Mouse (Mus musculus) Patski (cell line): ENCODE measurements around the gene Ift122. TPM values are rescaled to one million over a fixed set of nuclear protein-coding genes. Genes with fewer than 3 reads are reported as not detected.

Experiments used
- ATAC-seq: fragments of 100-300 bp; one replicate; pipeline ENCODE4 v1.8.0; 2021
- CTCF ChIA-PET: fragments of 350-600 bp; sonication (Branson Sonifier 250); formaldehyde crosslinking; loops from one replicate; lab custom pipeline; 2022; ENCODE audit warnings: inconsistent platforms; lab: Charles Lee
- POLR2A ChIA-PET: fragments of 350-600 bp; sonication (Branson Sonifier 250); formaldehyde crosslinking; loops from one replicate; lab custom pipeline; 2022; ENCODE audit warnings: antibody characterized with exemption, inconsistent platforms; lab: Charles Lee
- DNase-seq: peaks from one replicate; pipeline ENCODE4 v3.0.0-alpha.2; 2011; ENCODE audit warnings: low read depth, low spot score
- H3K27me3 ChIP-seq: fragments of 371-371 bp; one replicate; pipeline ENCODE4 v1.5.1; 2021
- CTCF ChIP-seq: fragments of 100-300 bp; IDR thresholded peaks from one replicate; pipeline ENCODE4 v1.5.1; 2021
- in situ Hi-C: fragments of 300-500 bp; cut with MboI; formaldehyde crosslinking; loops from 3 replicates; pipeline ENCODE4 v1.11.1; 2018; ENCODE audit warnings: low pct_unique_long_range_greater_than_20kb, mixed read lengths
- polyA plus RNA-seq: library from polyadenylated mRNA; unstranded; gene quantifications from one replicate; pipeline ENCODE4 v1.2.3, GENCODE M21; 2021

Gene Ift122
- polyA plus RNA-seq, result 41.6 TPM

DNA sequence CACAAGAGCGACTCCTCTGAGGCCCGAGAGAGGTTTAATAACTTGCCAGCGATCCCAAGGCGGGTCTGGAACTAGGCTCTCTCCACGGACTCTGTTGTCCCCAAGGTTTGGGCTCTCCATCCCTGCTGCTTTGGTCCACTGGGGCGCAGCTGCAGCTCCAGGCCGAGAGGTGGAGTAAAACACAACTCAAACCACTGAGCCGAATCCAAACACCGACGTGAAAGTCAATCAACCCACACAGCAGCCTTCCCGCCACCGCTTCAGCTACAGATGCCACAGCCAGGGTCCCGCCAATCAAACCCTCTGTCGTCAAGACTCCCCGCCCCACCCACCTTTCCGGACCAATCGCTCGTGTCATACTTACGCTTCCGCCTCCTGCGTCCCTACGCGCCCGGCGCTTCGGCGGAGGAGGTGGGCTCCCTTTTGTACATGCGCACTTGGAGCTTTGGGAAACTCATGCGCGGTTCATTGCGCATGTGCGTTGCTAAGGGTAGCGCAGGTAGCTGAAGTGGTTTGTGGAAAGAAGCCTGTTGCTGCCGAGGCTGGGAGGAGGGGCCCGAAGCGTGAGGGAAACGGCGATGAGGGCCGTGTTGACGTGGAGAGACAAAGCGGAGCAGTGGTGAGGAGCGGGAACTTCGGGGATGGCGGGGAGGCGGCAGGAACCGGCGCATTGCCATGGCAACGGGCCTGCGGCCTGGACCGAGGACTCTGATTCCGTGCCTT is at the start of gene Ift122, which contains the start of gene Mbd4:
Gene Ift122 (plus strand): TSS at position 380 of the 723 bp plus-strand sequence.
Gene Mbd4 (minus strand): TSS at position 281 of the 723 bp plus-strand sequence.
- CTCF ChIA-PET, result interaction anchor here (1.0 to 2.1 kb wide), 6 partner anchors 21 to 48 kb away, joined by 3 to 7 read pairs (median 3); no protein-coding TSS in a partner anchor
- DNase-seq (peak; percentile 98), ATAC-seq (peak; percentile 93)
- POLR2A ChIA-PET, result interaction anchor here (0.8 to 1.6 kb wide), 4 partner anchors 12 to 176 kb away, joined by 3 to 5 read pairs (median 3); partner anchors contain the start of gene Raf1
- TF ChIP-seq CTCF, result no peak
- in situ Hi-C loops, result no loop called here
- no peaks in the 10 kb centered on the region for H3K27me3 ChIP-seq

DNA sequence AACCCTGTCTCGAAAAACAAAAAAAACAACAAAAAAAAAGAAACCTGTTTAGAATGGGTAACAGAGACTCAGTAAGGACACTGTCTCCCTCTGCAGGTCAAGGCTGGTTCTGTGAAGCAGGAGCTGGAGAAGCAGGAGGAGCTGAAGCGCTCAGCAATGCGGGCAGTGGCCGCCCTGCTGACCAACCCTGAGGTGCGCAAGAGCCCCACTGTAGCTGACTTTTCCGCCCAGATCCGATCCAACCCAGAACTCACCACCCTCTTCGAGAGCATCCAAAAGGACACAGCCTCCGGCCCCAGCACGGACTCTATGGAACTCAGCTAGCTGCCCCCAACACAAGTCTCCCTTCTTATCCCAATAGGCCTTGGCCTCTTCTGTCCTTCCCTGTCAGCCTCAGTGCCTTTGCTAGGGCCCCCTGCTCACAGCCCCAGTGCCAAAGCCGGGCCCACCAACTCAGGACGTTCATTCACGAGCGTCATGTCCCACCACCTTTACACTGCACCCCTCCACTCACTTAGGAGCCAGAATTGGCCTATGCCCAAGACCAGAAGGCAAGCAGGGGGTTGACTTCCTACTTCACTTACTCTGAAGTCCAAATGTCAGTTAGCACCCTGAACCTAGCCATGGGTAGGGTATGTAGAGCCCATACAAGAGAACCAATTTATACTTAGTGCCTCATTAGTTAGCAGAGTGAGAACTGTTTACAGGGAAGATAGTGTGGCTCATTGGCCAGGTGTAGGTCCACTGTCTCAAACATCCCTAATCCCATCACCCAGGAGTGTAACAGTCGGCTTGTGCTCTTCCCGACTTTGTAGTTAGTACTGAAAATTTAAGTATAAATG is 49.5 kb upstream of the Ift122 start:
- no peaks in the 10 kb centered on the region for H3K27me3 ChIP-seq
- TF ChIP-seq CTCF, result no peak
- CTCF ChIA-PET, result interaction anchor here (0.7 to 1.5 kb wide), 6 partner anchors 10 to 195 kb away, joined by 3 to 4 read pairs (median 3); no protein-coding TSS in a partner anchor
- POLR2A ChIA-PET, result no interaction called here
- DNase-seq, result no peak
- in situ Hi-C loops, result no loop called here
- peak; percentile 75 for ATAC-seq

DNA sequence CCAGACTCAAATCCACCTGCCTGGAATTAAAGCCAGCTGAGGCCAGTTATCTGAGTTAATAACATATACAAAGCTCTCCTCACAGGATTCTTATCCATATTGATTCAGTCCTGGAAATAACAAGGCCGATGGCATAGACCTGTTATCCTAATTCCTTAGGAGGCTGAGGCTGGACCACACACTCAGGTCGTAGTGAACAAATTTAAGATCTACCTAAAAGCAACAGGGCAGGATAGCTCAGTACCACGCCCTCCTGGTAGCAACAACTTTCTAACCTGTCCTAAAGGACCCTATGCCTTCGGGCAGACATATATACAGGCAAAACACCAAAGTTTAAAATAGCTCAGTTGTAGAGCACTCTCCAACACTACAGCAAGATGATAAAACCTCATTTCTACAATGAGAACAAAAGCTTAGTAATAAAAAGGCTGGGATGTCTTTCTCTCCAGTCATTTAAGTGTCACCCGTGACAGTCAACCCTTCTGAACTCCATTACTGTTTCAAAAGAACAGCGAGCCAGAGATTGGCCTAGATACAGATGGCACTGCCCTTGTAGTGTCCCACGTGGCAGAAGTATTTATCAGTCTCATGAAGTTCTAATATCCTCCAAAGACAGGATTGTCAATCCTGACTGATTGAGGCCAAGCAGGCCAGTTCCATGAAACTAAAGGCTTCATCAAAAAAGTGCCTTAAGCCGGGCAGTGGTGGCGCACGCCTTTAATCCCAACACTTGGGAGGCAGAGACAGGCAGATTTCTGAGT is 48.7 kb upstream of the Ift122 start:
- CTCF ChIA-PET, result interaction anchor here (1.3 to 1.5 kb wide), 3 partner anchors 11 to 77 kb away, joined by 3 read pairs; no protein-coding TSS in a partner anchor
- ATAC-seq (no peak), DNase-seq (no peak)
- no peak for TF ChIP-seq CTCF
- POLR2A ChIA-PET, result interaction anchor here (0.6 to 1.1 kb wide), 2 partner anchors 255 to 1220 kb away, joined by 3 read pairs; no protein-coding TSS in a partner anchor
- in situ Hi-C loops, result no loop called here
- H3K27me3 ChIP-seq, result no peaks in the 10 kb centered on the region

DNA sequence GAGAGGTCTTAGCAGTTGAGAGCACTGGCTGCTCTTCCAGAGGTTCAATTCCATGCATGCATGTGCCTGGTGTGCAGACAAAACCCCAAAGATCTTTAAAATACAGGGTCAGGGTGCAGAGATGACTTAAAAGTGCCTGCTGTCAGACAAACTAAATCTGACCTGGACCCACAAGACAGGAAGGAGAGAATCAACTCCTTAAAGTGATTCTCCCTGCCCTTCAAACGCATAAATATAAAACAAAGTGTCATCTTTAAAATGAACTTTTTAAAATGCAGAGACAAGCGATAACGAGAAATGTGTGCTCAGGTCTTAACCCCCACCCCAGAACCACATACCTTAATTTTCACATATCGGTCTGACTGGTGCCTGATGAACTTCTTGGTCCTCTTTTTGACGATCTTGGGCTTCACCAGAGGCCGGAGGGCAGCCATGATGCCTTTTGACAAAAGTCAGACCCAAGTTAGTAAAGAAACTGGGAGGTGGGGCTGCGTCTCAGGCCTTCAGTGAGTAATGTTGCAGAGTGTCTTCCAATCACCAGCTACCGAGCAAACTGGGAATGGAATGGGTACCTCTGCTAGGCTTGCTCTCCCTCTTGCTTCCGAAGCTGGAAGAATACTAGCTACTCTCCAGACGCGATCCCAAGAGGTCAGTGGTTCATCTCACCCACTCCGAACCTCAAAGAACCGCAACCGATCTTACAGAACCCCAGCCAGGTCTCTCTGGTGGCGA is 45.6 kb upstream of the Ift122 start:
- ChIA-PET POLR2A (interaction anchor here (0.6 to 1.6 kb wide), 3 partner anchors 8 to 1862 kb away, joined by 3 to 5 read pairs (median 4); no protein-coding TSS in a partner anchor), CTCF (interaction anchor here (1.6 kb wide), 1 partner anchor 39 kb away, joined by 3 read pairs; no protein-coding TSS in a partner anchor)
- ATAC-seq (no peak), DNase-seq (no peak)
- no peaks in the 10 kb centered on the region for H3K27me3 ChIP-seq
- in situ Hi-C loops, result no loop called here
- no peak for TF ChIP-seq CTCF

DNA sequence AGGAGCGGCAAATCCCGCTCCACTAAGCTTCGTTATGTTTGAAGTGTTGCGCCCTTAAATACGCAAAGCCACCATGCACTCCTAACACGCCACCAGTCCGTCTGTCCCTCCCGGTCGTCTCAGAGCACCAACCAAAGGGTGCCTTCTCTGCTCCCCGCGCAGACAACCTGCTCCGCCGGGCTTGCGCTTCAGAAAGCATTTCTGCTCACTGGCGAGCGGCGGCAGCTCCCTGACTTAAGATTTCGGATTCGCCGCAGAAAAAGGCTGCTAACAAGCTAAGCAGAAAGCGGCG is 45.1 kb upstream of the Ift122 start:
- ChIA-PET CTCF (interaction anchor here (1.6 kb wide), 1 partner anchor 39 kb away, joined by 3 read pairs; no protein-coding TSS in a partner anchor), POLR2A (interaction anchor here (0.6 to 1.6 kb wide), 3 partner anchors 8 to 1862 kb away, joined by 3 to 5 read pairs (median 4); no protein-coding TSS in a partner anchor)
- DNase-seq, result no peak
- peak; percentile 4 for ATAC-seq
- in situ Hi-C loops, result no loop called here
- no peak for TF ChIP-seq CTCF
- H3K27me3 ChIP-seq, result no peaks in the 10 kb centered on the region

DNA sequence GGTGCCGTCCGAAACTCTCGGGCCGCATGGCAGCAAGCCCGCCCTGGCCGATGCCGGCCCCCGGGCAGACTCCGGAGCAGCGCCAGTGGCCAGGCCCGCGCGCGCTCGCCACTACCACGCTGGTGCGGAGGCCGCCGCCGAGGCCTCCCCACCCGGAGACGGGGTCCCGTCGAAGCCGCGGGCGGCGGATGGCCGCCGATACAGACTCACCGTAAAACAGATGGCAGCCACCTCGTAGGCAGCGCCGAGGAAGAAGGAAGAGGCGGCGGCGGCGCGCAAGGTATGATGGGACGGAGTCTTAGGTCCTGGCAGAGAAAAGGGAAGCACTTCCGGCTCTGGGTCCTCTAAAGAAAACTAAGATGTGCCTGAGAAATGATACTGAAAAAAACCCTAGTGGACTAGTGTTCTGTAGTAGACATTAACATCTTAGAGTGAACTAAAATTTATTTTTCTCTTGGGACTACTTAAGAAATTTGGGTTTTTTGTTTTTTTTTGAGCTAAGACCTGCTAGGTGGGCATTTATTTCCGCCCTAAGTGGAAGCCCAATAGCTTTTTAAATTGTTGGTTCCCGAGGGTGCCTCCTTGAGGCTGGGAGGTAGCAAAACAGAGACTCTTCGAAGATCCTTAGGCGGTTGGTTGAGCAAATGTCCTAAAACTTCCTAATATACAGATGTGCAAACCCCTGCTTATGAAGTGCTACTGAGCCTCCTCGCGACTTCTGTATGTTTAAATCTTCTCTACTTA is 44.6 kb upstream of the Ift122 start, which contains the start of gene Rpl32:
Gene Rpl32 (minus strand): TSS at position 260 of the 744 bp plus-strand sequence.
- in situ Hi-C loops, result no loop called here
- DNase-seq, result peak; percentile 89
- no peaks in the 10 kb centered on the region for H3K27me3 ChIP-seq
- POLR2A ChIA-PET, result interaction anchor here (0.8 to 1.6 kb wide), 3 partner anchors 9 to 111 kb away, joined by 3 to 5 read pairs (median 3); no protein-coding TSS in a partner anchor
- no peak for TF ChIP-seq CTCF
- CTCF ChIA-PET, result interaction anchor here (0.7 to 1.6 kb wide), 7 partner anchors 14 to 185 kb away, joined by 3 to 4 read pairs (median 3); partner anchors contain the start of gene Efcab12
- peak; percentile 64 for ATAC-seq

DNA sequence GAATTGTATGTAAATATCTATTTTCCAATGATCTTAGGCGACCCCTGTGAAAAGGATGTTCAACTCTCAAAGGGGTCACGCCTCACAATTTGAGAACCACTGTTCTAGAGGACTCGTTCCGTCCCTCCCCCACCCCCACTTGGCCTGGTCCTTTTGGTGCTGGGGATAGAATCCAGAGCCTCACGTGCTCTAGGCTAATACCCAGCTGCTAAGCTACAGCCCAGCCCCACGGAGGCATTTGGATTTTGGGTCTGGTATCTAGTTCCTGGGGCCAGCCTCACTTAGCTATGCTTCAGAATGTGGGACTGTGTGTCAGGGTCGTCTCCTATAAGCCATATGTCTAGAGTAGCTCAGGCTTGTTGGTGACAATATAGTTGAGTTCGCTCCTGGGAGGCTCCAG is 41.7 kb upstream of the Ift122 start:
- ChIA-PET POLR2A (no interaction called here), CTCF (interaction anchor here (1.2 kb wide), 1 partner anchor 34 kb away, joined by 4 read pairs; no protein-coding TSS in a partner anchor)
- in situ Hi-C loops, result no loop called here
- DNase-seq (no peak), ATAC-seq (no peak)
- no peaks in the 10 kb centered on the region for H3K27me3 ChIP-seq
- no peak for TF ChIP-seq CTCF

DNA sequence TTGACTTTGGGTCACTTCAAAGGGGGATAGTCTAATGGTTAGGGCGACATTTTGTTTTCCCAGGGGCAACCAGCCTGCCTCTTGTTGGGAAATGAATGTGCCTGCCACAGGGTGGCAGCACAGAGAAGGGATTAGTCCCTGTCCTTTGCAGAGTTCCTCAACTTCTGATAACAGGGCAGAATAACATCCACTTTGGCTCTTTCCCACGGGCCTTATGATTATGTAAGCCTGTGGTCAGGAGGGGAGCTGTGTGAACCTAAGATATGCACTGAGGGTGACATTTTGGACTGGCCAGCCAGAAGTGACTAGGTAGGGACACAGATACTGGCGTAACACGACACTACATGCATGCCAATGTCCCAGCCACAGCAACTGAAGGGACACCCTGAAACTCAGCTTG is 39.2 kb upstream of the Ift122 start:
- ATAC-seq (peak; percentile 8), DNase-seq (no peak)
- no peaks in the 10 kb centered on the region for H3K27me3 ChIP-seq
- in situ Hi-C loops, result no loop called here
- CTCF ChIA-PET, result interaction anchor here (1.3 to 2.1 kb wide), 3 partner anchors 10 to 40 kb away, joined by 4 to 11 read pairs (median 7); no protein-coding TSS in a partner anchor
- POLR2A ChIA-PET, result no interaction called here
- no peak for TF ChIP-seq CTCF
